Mouse (Mus musculus) forebrain, embryonic 14.5 days (tissue): ENCODE measurements around the gene Prkd2. TPM values are rescaled to one million over a fixed set of nuclear protein-coding genes. Genes with fewer than 3 reads are reported as not detected.

ENCODE experiments used
- ATAC-seq: fragments of 200-750 bp; cut with Nextera tagmentation; 2 replicates; pipeline ENCODE4 v1.8.0; 2017; ENCODE audit warnings: mild to moderate bottlenecking, moderate library complexity
- DNase-seq: peaks from one replicate; pipeline ENCODE4 v3.0.0-alpha.2; 2015; ENCODE audit warnings: low spot score
- H3K27ac ChIP-seq: fragments of 300-500 bp; sonication (generic); 2 replicates; pipeline ENCODE4 v1.5.1; 2014; ENCODE audit warnings: low read depth, mild to moderate bottlenecking, control low read depth, low read length, moderate library complexity
- H3K27me3 ChIP-seq: fragments of 300-500 bp; sonication (generic); replicated peaks from 2 replicates; pipeline ENCODE4 v1.6.1; 2014; ENCODE audit warnings: low read length, control low read depth, mixed read lengths; ENCODE audit not compliant: control insufficient read depth, insufficient read depth
- H3K36me3 ChIP-seq: fragments of 300-500 bp; sonication (generic); 2 replicates; pipeline ENCODE4 v1.6.1; 2014; ENCODE audit warnings: low read length, control low read depth; ENCODE audit not compliant: control insufficient read depth, insufficient read depth
- H3K4me1 ChIP-seq: fragments of 300-500 bp; sonication (generic); 2 replicates; pipeline ENCODE4 v1.6.1; 2014; ENCODE audit warnings: antibody characterized with exemption, low read length, control low read depth; ENCODE audit not compliant: control insufficient read depth, insufficient read depth
- H3K4me2 ChIP-seq: fragments of 300-500 bp; sonication (generic); 2 replicates; pipeline ENCODE4 v1.6.1; 2014; ENCODE audit warnings: mild to moderate bottlenecking, control low read depth, low read length
- H3K4me3 ChIP-seq: fragments of 300-500 bp; sonication (generic); 2 replicates; pipeline ENCODE4 v1.5.1; 2014; ENCODE audit warnings: low read depth, low read length, control low read depth
- H3K9ac ChIP-seq: fragments of 300-500 bp; sonication (generic); 2 replicates; pipeline ENCODE4 v1.6.1; 2014; ENCODE audit warnings: mild to moderate bottlenecking, low read length, control low read depth, moderate library complexity
- H3K9me3 ChIP-seq: fragments of 300-500 bp; sonication (generic); replicated peaks from 2 replicates; pipeline ENCODE4 v1.6.1; 2016; ENCODE audit warnings: low read length, control low read depth, mixed read lengths; ENCODE audit not compliant: control insufficient read depth
- WGBS: fragments of 180-500 bp; shearing (Covaris S2); extraction: QIAGEN DNeasy Blood & Tissue Kit; methylation state at CpG from one replicate; pipeline ENCODE4 v1.1.7; 2014; 5-methylcytosine and 5-hydroxymethylcytosine counted together
- polyA plus RNA-seq: library from polyadenylated mRNA; unstranded; fragments of >200 nt; fragmentation: Nextera tagmentation; extraction: Ambion mirVana; gene quantifications from 2 replicates; pipeline ENCODE4 v1.2.1, GENCODE M21; 2014

Gene Prkd2
- polyA plus RNA-seq, 1 experiment from 2014 or later = 4.5 TPM

DNA sequence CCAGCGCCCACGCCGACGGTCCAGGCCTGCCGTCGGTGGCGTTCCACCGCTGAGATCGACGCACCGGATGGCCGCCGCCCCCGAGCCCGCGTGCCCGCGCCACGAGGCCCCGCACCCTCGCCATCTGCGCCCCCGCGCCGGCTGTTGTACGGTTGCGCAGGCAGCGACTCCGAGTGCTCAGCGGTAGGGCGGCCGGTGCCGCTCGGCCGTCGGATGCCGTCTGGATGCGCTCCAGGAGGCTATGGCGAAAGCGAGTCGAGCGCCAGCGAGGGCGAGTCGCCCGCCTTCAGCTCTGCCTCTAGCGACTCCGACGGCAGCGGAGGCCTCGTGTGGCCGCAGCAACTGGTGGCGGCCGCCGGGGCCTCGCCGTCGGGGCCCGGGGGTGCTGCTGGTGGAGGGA lies 43.2 kb downstream of the Prkd2 start:
- DNase-seq (no peak), ATAC-seq (0 out of 2 replicates have a peak, but pooled peaks have one; percentile 6)
- H3K9ac ChIP-seq = no peak overlapping the region
- H3K9me3 ChIP-seq = peaks cover 8% of the 10 kb centered on the region; the same call in 1 of the 2 replicates
- H3K4me1 ChIP-seq = peaks cover under 1% of the 10 kb centered on the region; the same call in 1 of the 2 replicates
- peaks cover 17% of the 10 kb centered on the region; the same call in 1 of the 2 replicates for H3K36me3 ChIP-seq
- peak overlapping the region; percentile 38; the same call in 1 of the 2 replicates for H3K4me2 ChIP-seq
- H3K4me3 ChIP-seq = no peak overlapping the region
- WGBS = 44% methylated on average over 54 of the region's 59 CpGs
- H3K27me3 ChIP-seq = peaks cover 27% of the 10 kb centered on the region
- H3K27ac ChIP-seq = no peak overlapping the region

DNA sequence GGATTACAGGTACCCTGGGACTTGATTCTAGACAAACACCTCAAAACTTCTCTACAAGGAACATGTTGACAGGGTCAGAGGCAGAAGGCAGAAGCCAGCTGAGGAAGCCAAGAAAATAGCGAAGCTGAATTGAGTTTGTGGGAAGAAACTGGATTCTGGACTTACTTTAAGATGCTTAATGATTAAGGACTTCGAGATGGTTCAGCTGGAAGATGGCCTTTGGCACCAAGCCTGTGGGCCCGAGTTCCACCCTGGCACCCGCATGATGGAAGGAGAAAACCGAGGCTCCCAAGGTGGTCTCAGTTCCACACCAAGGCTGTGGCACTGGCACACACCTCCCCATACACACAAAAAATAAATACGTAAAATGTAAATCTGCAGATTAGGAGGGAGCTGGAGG lies 47.8 kb downstream of the Prkd2 start:
- 49% methylated on average over 6 of the region's 6 CpGs for WGBS
- H3K36me3 ChIP-seq = peaks cover 12% of the 10 kb centered on the region; the same call in 1 of the 2 replicates
- H3K27ac ChIP-seq = no peak overlapping the region
- H3K4me2 ChIP-seq = peak overlapping the region; percentile 16; the same call in 1 of the 2 replicates
- peaks cover 19% of the 10 kb centered on the region for H3K4me1 ChIP-seq
- ATAC-seq (no peak), DNase-seq (no peak)
- peaks cover 7% of the 10 kb centered on the region; the same call in 1 of the 2 replicates for H3K9me3 ChIP-seq
- H3K9ac ChIP-seq = no peak overlapping the region
- no peak overlapping the region for H3K4me3 ChIP-seq
- peaks cover 24% of the 10 kb centered on the region for H3K27me3 ChIP-seq

DNA sequence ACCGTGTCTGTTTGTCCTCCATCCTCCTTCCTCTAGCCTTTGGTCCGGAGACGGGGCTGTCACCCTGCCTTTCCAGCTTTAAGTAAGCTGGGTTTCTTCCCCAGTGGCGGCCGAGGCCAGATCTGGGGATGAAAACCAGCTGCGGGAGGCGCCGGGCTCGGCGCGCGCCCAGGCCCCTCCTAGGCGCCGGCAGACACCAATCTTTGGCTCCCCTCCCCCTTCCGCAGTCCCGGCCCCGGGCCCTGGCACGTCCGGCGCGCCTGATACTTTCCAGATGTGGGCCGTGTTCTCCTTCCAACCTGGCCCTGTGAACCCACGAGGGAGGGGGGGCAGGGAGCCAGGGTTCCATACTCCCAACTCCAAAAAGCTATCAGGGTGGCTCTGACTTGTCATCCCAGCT lies 48.2 kb downstream of the Prkd2 start:
- peaks cover 20% of the 10 kb centered on the region for H3K27me3 ChIP-seq
- no peak overlapping the region for H3K4me3 ChIP-seq
- 3% methylated on average over 23 of the region's 23 CpGs for WGBS
- no peak overlapping the region; the same call in 1 of the 2 replicates for H3K9ac ChIP-seq
- peaks cover 19% of the 10 kb centered on the region for H3K4me1 ChIP-seq
- no peak for DNase-seq
- peaks cover 2% of the 10 kb centered on the region; the same call in 1 of the 2 replicates for H3K9me3 ChIP-seq
- H3K27ac ChIP-seq = no peak overlapping the region
- peaks cover 9% of the 10 kb centered on the region; the same call in 1 of the 2 replicates for H3K36me3 ChIP-seq
- ATAC-seq = no peak
- H3K4me2 ChIP-seq = peak overlapping the region; percentile 16

DNA sequence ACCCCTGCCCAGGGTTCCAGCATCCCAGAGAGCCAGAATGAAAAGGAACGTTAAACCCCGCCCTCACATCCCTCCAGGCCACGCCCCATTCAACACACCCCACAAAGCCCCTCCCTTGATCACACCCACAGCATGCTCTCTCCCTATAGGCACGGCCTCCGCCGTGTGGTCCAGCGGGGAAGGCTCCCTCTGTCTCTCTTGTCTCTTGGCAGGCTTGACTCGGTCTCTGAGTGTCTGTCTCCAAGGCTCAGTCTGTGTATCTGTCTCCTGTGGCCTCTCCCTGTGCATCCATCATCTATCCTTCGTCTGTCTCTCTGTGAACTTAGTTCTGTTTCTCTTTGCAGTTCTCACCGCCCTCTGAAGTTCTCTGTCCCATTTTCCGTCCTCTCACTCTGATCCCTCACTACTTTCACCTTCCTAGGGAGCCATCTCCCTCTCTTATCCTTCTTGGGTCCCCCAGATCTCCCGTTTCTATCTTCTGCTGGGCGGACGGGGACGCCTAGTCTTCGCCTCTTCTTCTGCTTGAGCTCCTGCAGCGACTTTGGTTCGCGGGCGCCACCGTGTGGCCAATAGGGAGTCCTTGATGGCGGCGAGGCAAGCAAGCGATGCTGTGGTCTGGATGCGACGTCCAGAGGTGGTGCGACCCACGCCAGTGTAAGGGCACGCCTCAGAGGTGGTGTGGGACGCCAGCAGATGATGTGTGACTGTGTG lies 49.1 kb downstream of the Prkd2 start, which contains the start of gene Gng8:
Gene Gng8 (plus strand): TSS at position 146 of the 711 bp plus-strand sequence.
- peak; percentile 91 for DNase-seq
- H3K4me3 ChIP-seq = peak within 1 kb of the TSS; percentile 22
- peaks cover 14% of the 10 kb centered on the region; the same call in 1 of the 2 replicates for H3K27me3 ChIP-seq
- peaks cover 19% of the 10 kb centered on the region for H3K4me1 ChIP-seq
- peak within 1 kb of the TSS; percentile 49 for H3K4me2 ChIP-seq
- H3K36me3 ChIP-seq = 0 out of 2 replicates have a peak, but pooled peaks cover 3% of the 10 kb centered on the region
- no peak within 1 kb of the TSS; the same call in 1 of the 2 replicates for H3K9ac ChIP-seq
- peak; percentile 75 for ATAC-seq
- H3K9me3 ChIP-seq = no peaks in the 10 kb centered on the region
- H3K27ac ChIP-seq = no peak within 1 kb of the TSS
- under 1% methylated on average over 30 of the region's 30 CpGs for WGBS

DNA sequence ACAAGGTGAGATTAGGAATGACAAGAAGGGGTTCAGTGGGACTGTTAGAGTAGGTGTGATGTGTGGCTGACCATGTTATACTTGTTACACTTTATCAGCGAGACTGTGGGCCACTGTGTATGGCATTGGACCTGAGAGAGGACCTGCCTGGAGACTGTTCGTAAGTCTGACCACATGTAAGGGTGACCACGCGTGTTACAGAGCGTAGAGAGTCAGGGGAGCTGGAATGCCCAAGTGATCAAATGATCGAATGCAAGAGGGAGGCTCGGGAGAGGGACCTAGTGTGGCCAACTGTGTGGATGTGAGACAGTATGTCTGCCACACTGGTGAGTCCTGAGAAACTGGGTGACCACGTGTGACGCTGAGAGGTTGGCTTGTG lies 49.6 kb downstream of the Prkd2 start:
- H3K27ac ChIP-seq = no peak overlapping the region
- H3K9me3 ChIP-seq = no peaks in the 10 kb centered on the region
- ATAC-seq = no peak
- 0 out of 2 replicates have a peak, but pooled peaks cover 3% of the 10 kb centered on the region for H3K36me3 ChIP-seq
- H3K4me3 ChIP-seq = no peak overlapping the region
- H3K4me1 ChIP-seq = peaks cover 19% of the 10 kb centered on the region
- 54% methylated on average over 9 of the region's 9 CpGs for WGBS
- no peak for DNase-seq
- H3K9ac ChIP-seq = no peak overlapping the region
- peaks cover 13% of the 10 kb centered on the region; the same call in 1 of the 2 replicates for H3K27me3 ChIP-seq
- peak overlapping the region; percentile 49; the same call in 1 of the 2 replicates for H3K4me2 ChIP-seq

DNA sequence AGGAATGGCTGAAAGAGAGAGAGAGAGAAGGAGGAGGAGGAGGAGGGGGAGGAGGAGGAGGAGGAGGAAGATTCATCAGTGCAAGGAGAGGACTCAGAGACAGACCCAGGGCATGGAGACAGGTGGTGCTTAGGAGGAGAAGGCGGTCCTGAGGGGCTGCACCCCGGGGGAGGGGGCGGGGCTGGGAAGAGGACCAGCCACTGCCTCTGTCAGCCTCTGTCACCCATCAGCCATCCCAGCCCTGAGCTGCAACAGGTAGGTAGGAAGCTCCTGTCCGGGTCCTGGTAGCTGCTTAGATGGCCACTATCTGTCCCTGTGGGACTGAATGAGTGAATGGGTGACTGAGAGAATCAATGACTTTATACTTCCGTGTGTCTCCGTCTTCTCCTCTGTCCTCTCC lies 50.9 kb downstream of the Prkd2 start:
- no peak overlapping the region for H3K4me3 ChIP-seq
- H3K4me1 ChIP-seq = peaks cover 19% of the 10 kb centered on the region
- peaks cover 13% of the 10 kb centered on the region; the same call in 1 of the 2 replicates for H3K27me3 ChIP-seq
- ATAC-seq (no peak), DNase-seq (no peak)
- H3K9me3 ChIP-seq = no peaks in the 10 kb centered on the region
- H3K36me3 ChIP-seq = no peaks in the 10 kb centered on the region
- no peak overlapping the region for H3K9ac ChIP-seq
- H3K4me2 ChIP-seq = peak overlapping the region; percentile 50; the same call in 1 of the 2 replicates
- peak overlapping the region; percentile 39; the same call in 1 of the 2 replicates for H3K27ac ChIP-seq
- 2% methylated on average over 6 of the region's 6 CpGs for WGBS

DNA sequence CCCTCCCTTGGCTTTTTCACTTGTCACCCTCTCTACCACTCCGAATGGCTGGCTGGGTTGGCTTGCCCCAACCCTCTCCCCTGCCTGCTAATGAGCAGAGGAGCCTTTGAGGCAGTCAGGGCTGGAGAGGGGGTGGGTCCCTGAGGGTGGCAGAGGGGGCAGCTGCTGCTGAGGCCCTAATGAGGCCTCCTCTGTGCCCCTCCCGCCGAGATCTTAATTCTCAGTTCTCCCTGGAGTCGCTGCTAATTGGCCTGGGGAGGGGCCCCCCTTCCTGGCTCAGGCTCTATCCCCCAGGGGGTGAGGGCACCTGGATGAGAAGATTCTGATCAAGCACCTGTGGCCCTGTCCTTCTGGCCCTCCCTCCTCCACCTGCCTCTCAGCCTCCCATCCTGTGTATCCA lies 51.6 kb downstream of the Prkd2 start:
- Histone ChIP-seq H3K36me3 (no peaks in the 10 kb centered on the region), H3K27ac (no peak overlapping the region; the same call in 1 of the 2 replicates), H3K4me3 (no peak overlapping the region), H3K9ac (peak overlapping the region; percentile 33; the same call in 1 of the 2 replicates), H3K4me1 (peaks cover 19% of the 10 kb centered on the region), H3K27me3 (peaks cover 13% of the 10 kb centered on the region; the same call in 1 of the 2 replicates), H3K9me3 (no peaks in the 10 kb centered on the region), H3K4me2 (peak overlapping the region; percentile 50)
- DNase-seq (peak; percentile 61), ATAC-seq (peak; percentile 54)
- 0% methylated on average over 4 of the region's 4 CpGs for WGBS

DNA sequence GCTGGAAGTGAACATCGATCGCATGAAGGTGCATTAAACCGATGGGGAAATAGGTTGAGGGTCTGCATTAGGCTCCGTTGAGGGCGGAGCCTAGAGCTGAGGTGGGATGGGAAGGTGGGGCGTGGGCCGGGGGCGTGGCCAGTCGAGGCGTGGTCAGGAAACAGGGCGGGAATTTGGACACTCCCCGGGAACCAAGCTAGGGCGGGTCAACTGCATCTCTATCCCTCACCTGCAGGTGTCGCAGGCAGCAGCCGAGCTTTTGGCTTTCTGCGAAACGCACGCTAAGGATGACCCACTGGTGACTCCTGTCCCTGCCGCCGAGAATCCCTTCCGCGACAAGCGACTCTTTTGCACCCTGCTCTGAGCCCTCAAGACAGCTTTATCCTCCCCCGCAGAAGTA lies 52.3 kb downstream of the Prkd2 start:
- H3K27ac ChIP-seq = peak overlapping the region; percentile 55; the same call in 1 of the 2 replicates
- no peaks in the 10 kb centered on the region for H3K36me3 ChIP-seq
- peak overlapping the region; percentile 33 for H3K9ac ChIP-seq
- H3K4me2 ChIP-seq = peak overlapping the region; percentile 50
- peak overlapping the region; percentile 19 for H3K4me3 ChIP-seq
- H3K9me3 ChIP-seq = no peaks in the 10 kb centered on the region
- DNase-seq = peak; percentile 81
- WGBS = 1% methylated on average over 24 of the region's 24 CpGs
- H3K4me1 ChIP-seq = peaks cover 19% of the 10 kb centered on the region
- H3K27me3 ChIP-seq = peaks cover 13% of the 10 kb centered on the region; the same call in 1 of the 2 replicates
- peak; percentile 52 for ATAC-seq
